Mouse (Mus musculus): ENCODE results near the gene Crybb3. TPM values are rescaled to one million over a fixed set of nuclear protein-coding genes. Genes with fewer than 3 reads are reported as not detected.
A peak's percentile ranks its signal among the peaks of the same experiment; 100 is the strongest.

The Crybb3 gene
- polyA plus RNA-seq, 1 experiment = 0.84 TPM

DNA sequence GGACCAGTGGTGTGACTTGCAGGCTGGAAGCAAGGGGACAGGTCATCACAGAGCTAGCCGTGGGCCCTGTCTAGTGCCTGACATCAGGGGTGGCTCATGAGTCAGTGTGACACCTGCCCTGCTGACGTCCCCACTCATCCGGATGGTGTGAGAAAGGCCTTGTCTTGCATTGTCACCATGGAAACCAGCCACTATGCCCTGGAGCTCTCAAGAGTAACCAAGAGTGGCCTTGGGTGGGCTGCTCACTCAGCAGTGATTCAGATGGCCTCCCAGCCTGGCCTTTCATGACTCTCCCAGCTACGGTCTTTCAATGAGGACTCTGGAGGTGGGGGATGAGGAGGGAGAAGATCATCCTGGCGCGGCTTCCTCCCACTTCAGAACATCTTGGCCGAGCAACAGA, 21.1 kb upstream of the Crybb3 start:
- H3K27me3 ChIP-seq (ENCODE audit: control insufficient read depth, insufficient read depth, low read length) = no peaks in the 10 kb centered on the region
- no peaks in the 10 kb centered on the region for H3K36me3 ChIP-seq (ENCODE audit: control insufficient read depth, insufficient read depth, low read length)
- no peak overlapping the region for H3K27ac ChIP-seq (ENCODE audit: control insufficient read depth, insufficient read depth, low read depth, low read length)

DNA sequence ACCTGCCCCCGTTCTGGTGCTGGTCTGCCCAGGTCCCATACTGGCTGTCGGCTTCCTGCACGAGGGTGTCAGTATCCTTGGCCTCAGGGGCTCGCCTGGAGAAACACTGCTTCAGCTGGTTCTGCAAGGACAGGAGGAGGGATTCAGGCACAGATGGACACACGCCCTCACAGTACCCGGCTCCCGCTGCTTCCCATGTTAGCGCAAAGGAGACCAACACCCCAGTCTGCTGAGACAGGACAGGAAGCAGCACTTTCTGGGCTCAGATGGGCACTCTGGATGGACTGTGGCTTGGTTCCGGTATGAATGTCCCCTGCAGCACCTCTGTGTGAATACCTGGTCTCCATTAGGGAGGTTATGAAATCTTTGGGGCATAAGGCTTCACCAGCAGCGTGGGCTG, 20.1 kb upstream of the Crybb3 start:
- H3K4me3 ChIP-seq (ENCODE audit: control insufficient read depth, low read depth, low read length) = no peak overlapping the region
- H3K27ac ChIP-seq (ENCODE audit: control insufficient read depth, insufficient read depth, low read depth, low read length) = no peak overlapping the region
- no peaks in the 10 kb centered on the region for H3K36me3 ChIP-seq (ENCODE audit: control insufficient read depth, insufficient read depth, low read length)
- H3K4me1 ChIP-seq (ENCODE audit: control insufficient read depth, insufficient read depth, low read length) = no peaks in the 10 kb centered on the region
- TF ChIP-seq POLR2A (IDR thresholded peaks at IDR 0.05; ENCODE audit: control insufficient read depth, low read depth, low read length) (no peak), CTCF (IDR thresholded peaks at IDR 0.05; ENCODE audit: control insufficient read depth, insufficient read depth, insufficient replicate concordance, low read depth, low read length) (no peak)
- no peaks in the 10 kb centered on the region for H3K27me3 ChIP-seq (ENCODE audit: control insufficient read depth, insufficient read depth, low read length)

More for the DNA sequence above, 21.1 kb upstream of the Crybb3 start:
- Histone ChIP-seq H3K4me3 (ENCODE audit: control insufficient read depth, low read depth, low read length) (no peak overlapping the region), H3K4me1 (ENCODE audit: control insufficient read depth, insufficient read depth, low read length) (no peaks in the 10 kb centered on the region; the same call in 1 of the 2 replicates)
- TF ChIP-seq CTCF (IDR thresholded peaks at IDR 0.05; ENCODE audit: control insufficient read depth, insufficient read depth, insufficient replicate concordance, low read depth, low read length) = no peak
- TF ChIP-seq POLR2A (IDR thresholded peaks at IDR 0.05; ENCODE audit: control insufficient read depth, low read depth, low read length) = no peak

GRCm38 (mm10) chr5:113100422-113100821, 19.0 kb upstream of the Crybb3 start:
- Histone ChIP-seq H3K27ac (ENCODE audit: control insufficient read depth, insufficient read depth, low read depth, low read length) (no peak overlapping the region), H3K36me3 (ENCODE audit: control insufficient read depth, insufficient read depth, low read length) (no peaks in the 10 kb centered on the region), H3K27me3 (ENCODE audit: control insufficient read depth, insufficient read depth, low read length) (no peaks in the 10 kb centered on the region), H3K4me3 (ENCODE audit: control insufficient read depth, low read depth, low read length) (no peak overlapping the region), H3K4me1 (ENCODE audit: control insufficient read depth, insufficient read depth, low read length) (no peaks in the 10 kb centered on the region)
- TF ChIP-seq POLR2A (IDR thresholded peaks at IDR 0.05; ENCODE audit: control insufficient read depth, low read depth, low read length) = no peak
- no peak for TF ChIP-seq CTCF (IDR thresholded peaks at IDR 0.05; ENCODE audit: control insufficient read depth, insufficient read depth, insufficient replicate concordance, low read depth, low read length)

DNA sequence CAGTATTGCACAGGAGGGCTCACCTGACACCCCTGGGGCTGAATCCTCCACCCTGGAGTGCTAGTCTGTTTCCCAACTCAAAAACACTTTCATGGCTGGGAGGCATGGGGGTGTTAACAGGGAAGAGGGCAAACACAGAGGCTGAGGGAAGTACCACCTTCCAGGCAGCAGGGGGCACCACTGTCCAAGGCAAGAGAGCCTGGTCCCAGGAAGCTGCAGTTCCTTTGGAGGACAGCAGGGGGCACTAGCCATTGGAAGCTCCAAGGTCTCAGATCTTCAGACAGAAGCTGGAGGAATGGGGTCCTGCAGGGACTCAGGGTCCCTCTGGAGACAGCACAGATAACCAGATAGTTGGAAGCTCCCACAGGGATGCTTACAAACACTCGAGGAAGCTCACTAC, 18.2 kb upstream of the Crybb3 start:
- no peak for TF ChIP-seq POLR2A (IDR thresholded peaks at IDR 0.05; ENCODE audit: control insufficient read depth, low read depth, low read length)
- TF ChIP-seq CTCF (IDR thresholded peaks at IDR 0.05; ENCODE audit: control insufficient read depth, insufficient read depth, insufficient replicate concordance, low read depth, low read length) = peak; percentile 100
- Histone ChIP-seq H3K27me3 (ENCODE audit: control insufficient read depth, insufficient read depth, low read length) (no peaks in the 10 kb centered on the region), H3K36me3 (ENCODE audit: control insufficient read depth, insufficient read depth, low read length) (no peaks in the 10 kb centered on the region), H3K27ac (ENCODE audit: control insufficient read depth, insufficient read depth, low read depth, low read length) (no peak overlapping the region), H3K4me3 (ENCODE audit: control insufficient read depth, low read depth, low read length) (no peak overlapping the region), H3K4me1 (ENCODE audit: control insufficient read depth, insufficient read depth, low read length) (no peaks in the 10 kb centered on the region)

GRCm38 (mm10) chr5:113097551-113097950, 16.2 kb upstream of the Crybb3 start:
- no peak overlapping the region for H3K27ac ChIP-seq (ENCODE audit: control insufficient read depth, insufficient read depth, low read depth, low read length)
- H3K4me1 ChIP-seq (ENCODE audit: control insufficient read depth, insufficient read depth, low read length) = no peaks in the 10 kb centered on the region
- H3K36me3 ChIP-seq (ENCODE audit: control insufficient read depth, insufficient read depth, low read length) = no peaks in the 10 kb centered on the region
- H3K4me3 ChIP-seq (ENCODE audit: control insufficient read depth, low read depth, low read length) = no peak overlapping the region
- H3K27me3 ChIP-seq (ENCODE audit: control insufficient read depth, insufficient read depth, low read length) = no peaks in the 10 kb centered on the region
- TF ChIP-seq POLR2A (IDR thresholded peaks at IDR 0.05; ENCODE audit: control insufficient read depth, low read depth, low read length) (no peak), CTCF (IDR thresholded peaks at IDR 0.05; ENCODE audit: control insufficient read depth, insufficient read depth, insufficient replicate concordance, low read depth, low read length) (no peak)

DNA sequence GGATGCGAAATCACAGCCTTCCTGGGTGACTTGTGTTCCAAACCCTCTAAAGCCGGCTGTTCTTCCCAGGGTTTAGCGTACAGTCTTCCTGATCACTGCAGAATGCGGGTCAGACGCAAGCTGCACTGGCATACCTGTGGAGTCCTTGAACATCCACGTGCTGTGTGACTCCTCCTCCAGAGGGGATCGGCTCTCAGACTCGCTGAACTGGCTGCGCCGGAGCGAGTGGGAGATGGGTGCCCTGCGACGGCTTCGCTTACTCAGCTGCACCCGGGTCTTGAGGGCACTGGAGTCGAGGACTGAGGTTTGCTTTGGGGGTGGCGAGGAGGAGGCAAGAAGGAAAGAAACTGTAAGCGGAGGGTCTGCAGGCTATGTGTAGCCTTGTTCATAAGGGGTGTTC, 14.1 kb upstream of the Crybb3 start:
- Histone ChIP-seq H3K4me1 (ENCODE audit: control insufficient read depth, insufficient read depth, low read length) (no peaks in the 10 kb centered on the region), H3K27ac (ENCODE audit: control insufficient read depth, insufficient read depth, low read depth, low read length) (no peak overlapping the region), H3K36me3 (ENCODE audit: control insufficient read depth, insufficient read depth, low read length) (no peaks in the 10 kb centered on the region), H3K27me3 (ENCODE audit: control insufficient read depth, insufficient read depth, low read length) (no peaks in the 10 kb centered on the region), H3K4me3 (ENCODE audit: control insufficient read depth, low read depth, low read length) (no peak overlapping the region)
- no peak for TF ChIP-seq POLR2A (IDR thresholded peaks at IDR 0.05; ENCODE audit: control insufficient read depth, low read depth, low read length)
- no peak for TF ChIP-seq CTCF (IDR thresholded peaks at IDR 0.05; ENCODE audit: control insufficient read depth, insufficient read depth, insufficient replicate concordance, low read depth, low read length)

DNA sequence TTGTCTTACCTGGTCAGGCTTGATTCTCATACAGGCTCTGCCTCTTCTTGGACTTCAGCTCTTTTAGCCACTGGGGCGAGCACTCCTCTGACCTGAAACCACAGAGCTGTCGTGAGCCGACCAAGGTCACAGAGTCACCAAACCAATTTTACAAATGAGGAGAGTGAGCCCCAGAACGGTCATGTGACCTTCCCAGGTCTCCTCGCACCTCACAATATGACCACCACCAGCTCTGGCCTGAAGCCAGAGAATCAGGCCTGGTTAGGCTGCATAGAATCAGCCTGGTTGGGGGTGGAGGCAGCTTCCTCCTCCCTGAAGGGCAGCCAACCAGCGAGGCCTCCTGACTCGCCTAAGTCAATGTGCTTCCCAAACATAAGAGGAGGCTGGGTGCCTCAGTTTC, 11.0 kb upstream of the Crybb3 start:
- H3K27me3 ChIP-seq (ENCODE audit: control insufficient read depth, insufficient read depth, low read length) = no peaks in the 10 kb centered on the region
- no peak overlapping the region for H3K4me3 ChIP-seq (ENCODE audit: control insufficient read depth, low read depth, low read length)
- no peak overlapping the region for H3K27ac ChIP-seq (ENCODE audit: control insufficient read depth, insufficient read depth, low read depth, low read length)
- no peaks in the 10 kb centered on the region for H3K4me1 ChIP-seq (ENCODE audit: control insufficient read depth, insufficient read depth, low read length)
- TF ChIP-seq CTCF (IDR thresholded peaks at IDR 0.05; ENCODE audit: control insufficient read depth, insufficient read depth, insufficient replicate concordance, low read depth, low read length) (no peak), POLR2A (IDR thresholded peaks at IDR 0.05; ENCODE audit: control insufficient read depth, low read depth, low read length) (no peak)
- no peaks in the 10 kb centered on the region for H3K36me3 ChIP-seq (ENCODE audit: control insufficient read depth, insufficient read depth, low read length)

- H3K4me1 ChIP-seq (ENCODE audit: control insufficient read depth, insufficient read depth, low read length) = peaks cover under 1% of the 10 kb centered on the region
- TF ChIP-seq CTCF (IDR thresholded peaks at IDR 0.05; ENCODE audit: control insufficient read depth, insufficient read depth, insufficient replicate concordance, low read depth, low read length) (peak; percentile 85; the same call in 1 of the 2 replicates), POLR2A (IDR thresholded peaks at IDR 0.05; ENCODE audit: control insufficient read depth, low read depth, low read length) (no peak)
- no peak overlapping the region for H3K27ac ChIP-seq (ENCODE audit: control insufficient read depth, insufficient read depth, low read depth, low read length)
- no peak overlapping the region for H3K4me3 ChIP-seq (ENCODE audit: control insufficient read depth, low read depth, low read length)
- H3K27me3 ChIP-seq (ENCODE audit: control insufficient read depth, insufficient read depth, low read length) = no peaks in the 10 kb centered on the region
- no peaks in the 10 kb centered on the region for H3K36me3 ChIP-seq (ENCODE audit: control insufficient read depth, insufficient read depth, low read length)
These were observed 9.8 kb upstream of the Crybb3 start for GRCm38 (mm10) chr5:113091162-113091561.
